Mouse (Mus musculus) lung, adult 2 months (tissue): ENCODE results near the gene Ptgdr2. TPM values are rescaled to one million over a fixed set of nuclear protein-coding genes. Genes with fewer than 3 reads are reported as not detected.

Source experiments
- DNase-seq: peaks from one replicate; pipeline ENCODE4 v3.0.0; 2022
- H3K4me1 ChIP-seq: fragments of 200-500 bp; 2 replicates; pipeline ENCODE4 v1.6.1; 2011; ENCODE audit warnings: low read length; ENCODE audit not compliant: control insufficient read depth, insufficient read depth
- H3K4me3 ChIP-seq: fragments of 200-500 bp; replicated peaks from 2 replicates; pipeline ENCODE3; 2011; ENCODE audit warnings: low read depth, mild to moderate bottlenecking, control low read depth, low read length; ENCODE audit errors: extremely low read depth
- CTCF ChIP-seq: fragments of 200-500 bp; IDR thresholded peaks from 2 replicates; pipeline ENCODE4 v1.5.1; 2011; ENCODE audit warnings: mild to moderate bottlenecking, low read length, control low read depth; ENCODE audit not compliant: insufficient read depth
- POLR2A ChIP-seq: fragments of 200-500 bp; IDR thresholded peaks from 2 replicates; pipeline ENCODE4 v1.6.1; 2011; ENCODE audit warnings: low read depth, mild to moderate bottlenecking, control low read depth, low read length, borderline replicate concordance; ENCODE audit errors: extremely low read depth
- WGBS: fragments of 180-500 bp; shearing (Covaris S2); methylation state at CpG from one replicate; pipeline ENCODE4 v1.1.7; 2018; 5-methylcytosine and 5-hydroxymethylcytosine counted together
- polyA plus RNA-seq: library from polyadenylated mRNA; depleted of rRNA; stranded (reverse); fragments of >200 nt; gene quantifications from 2 replicates; pipeline ENCODE4 v1.2.3, GENCODE M21; 2012

The Ptgdr2 gene
- polyA plus RNA-seq, 1 experiment, result 4.8 TPM

DNA sequence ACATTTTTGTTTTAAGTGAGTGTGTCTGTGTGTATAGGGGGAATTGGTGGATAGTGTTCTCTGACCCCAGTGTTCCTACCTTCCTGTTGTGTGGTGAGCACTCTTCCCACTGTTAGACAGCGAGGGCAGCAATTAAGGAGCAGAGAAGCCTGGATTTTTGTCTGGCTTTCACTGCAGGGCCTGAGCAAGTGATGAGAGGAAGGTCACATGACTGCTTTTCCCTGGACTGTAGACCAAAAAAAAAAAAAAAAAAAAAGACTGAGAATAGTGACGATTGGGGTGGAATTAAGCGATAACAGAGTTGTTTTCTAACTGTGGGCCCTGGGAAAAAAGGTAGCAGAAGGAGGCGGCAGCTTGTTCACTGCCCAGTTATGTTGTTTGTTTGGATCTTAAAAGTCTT is 10.3 kb upstream of the Ptgdr2 start:
- no peak overlapping the region for H3K4me3 ChIP-seq

DNA sequence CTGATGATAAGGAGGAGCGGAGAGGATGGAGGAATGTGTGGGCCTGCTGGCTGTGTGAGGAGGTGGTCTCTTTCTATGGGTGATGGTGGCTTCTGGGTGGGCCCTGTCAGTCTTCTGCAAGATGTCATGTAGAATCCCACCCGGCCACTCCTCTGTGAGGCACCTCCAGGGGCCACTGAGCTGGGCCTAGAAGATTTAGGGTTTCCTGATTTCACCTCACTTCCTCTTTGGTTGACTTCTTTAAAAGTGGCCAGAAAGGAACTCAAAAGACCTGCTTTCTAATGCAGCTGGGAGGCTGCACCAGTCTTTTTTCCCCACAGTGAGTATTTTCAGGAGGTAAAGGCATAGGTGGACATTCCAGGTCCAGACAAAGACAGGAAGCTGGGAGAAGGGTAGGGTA is 6.3 kb upstream of the Ptgdr2 start:
- 74% methylated on average over 2 of the region's 2 CpGs for WGBS
- no peak for DNase-seq
- TF ChIP-seq POLR2A, result no peak
- TF ChIP-seq CTCF, result no peak
- H3K4me1 ChIP-seq, result no peaks in the 10 kb centered on the region
- no peak overlapping the region for H3K4me3 ChIP-seq

More for the DNA sequence above, 10.3 kb upstream of the Ptgdr2 start:
- WGBS, result 51% methylated on average over 4 of the region's 4 CpGs
- no peak for TF ChIP-seq POLR2A
- no peak for TF ChIP-seq CTCF
- no peak for DNase-seq
- no peaks in the 10 kb centered on the region for H3K4me1 ChIP-seq

DNA sequence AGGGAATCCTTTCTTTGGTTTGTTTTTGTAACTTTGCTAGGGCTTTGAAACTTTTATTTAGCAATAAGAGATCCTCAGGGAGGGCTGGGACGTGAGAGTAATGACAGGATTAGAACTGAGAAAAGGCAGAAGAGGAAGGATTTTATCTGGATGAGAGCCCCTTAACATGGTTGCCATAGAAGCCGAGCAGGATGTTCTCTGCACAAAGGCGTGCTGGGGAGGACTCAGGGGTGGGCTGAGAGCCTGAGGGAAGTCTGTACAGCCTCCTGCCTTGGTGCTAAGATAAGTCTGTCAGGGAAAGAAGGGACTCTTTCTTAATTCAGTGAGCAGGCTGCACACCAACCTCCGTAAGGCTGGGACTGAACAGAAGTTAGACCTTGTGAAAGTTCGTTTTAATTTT is 1.9 kb upstream of the Ptgdr2 start:
- no peak overlapping the region for H3K4me3 ChIP-seq
- no peaks in the 10 kb centered on the region for H3K4me1 ChIP-seq
- DNase-seq, result no peak
- no peak for TF ChIP-seq POLR2A
- TF ChIP-seq CTCF, result no peak
- 49% methylated on average over 5 of the region's 5 CpGs for WGBS

DNA sequence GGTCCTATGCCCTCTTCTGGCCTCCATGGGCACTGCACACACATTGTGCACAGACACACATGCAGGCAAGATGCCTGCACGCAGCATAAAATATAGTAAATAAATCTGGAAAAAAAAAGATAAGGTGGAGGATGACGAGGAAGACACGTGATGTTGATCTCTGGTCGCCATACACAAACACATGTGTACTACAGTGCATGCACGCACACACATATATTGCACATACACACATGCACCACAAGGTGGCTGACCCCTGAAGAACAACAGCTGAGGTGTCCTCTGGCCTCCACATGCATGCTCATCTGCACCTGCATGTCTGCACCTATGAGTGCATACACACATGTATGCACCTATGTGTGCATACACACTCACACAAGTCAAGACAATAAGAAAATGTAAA is 883 bp upstream of the Ptgdr2 start:
- peaks cover 4% of the 10 kb centered on the region; the same call in 1 of the 2 replicates for H3K4me1 ChIP-seq
- TF ChIP-seq POLR2A (no peak), CTCF (no peak)
- WGBS, result 92% methylated on average over 5 of the region's 5 CpGs
- no peak for DNase-seq
- H3K4me3 ChIP-seq, result no peak overlapping the region

DNA sequence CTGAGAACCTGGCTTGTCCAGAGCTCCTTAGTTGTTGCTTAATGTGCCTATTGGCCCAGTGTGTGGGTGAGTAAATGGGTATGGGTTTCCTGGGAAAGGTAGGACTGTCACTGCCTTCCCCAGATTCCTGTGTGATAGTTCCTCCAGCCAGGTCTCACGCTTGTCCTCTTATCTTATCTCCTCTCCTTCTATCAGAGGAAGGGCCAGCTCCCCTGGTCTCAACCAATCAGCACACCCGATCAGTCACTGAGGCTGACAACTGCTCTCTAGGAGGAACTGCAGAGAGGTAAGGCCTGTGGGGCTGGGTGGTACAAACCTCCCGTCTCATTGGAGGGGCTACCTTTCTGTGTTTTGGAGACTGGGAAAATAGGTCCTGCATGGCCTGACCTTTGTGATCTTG is 1.8 kb downstream of the Ptgdr2 start:
- Histone ChIP-seq H3K4me3 (no peak overlapping the region), H3K4me1 (peaks cover 4% of the 10 kb centered on the region; the same call in 1 of the 2 replicates)
- no peak for DNase-seq
- WGBS, result 46% methylated on average over 3 of the region's 3 CpGs
- no peak for TF ChIP-seq CTCF
- TF ChIP-seq POLR2A, result no peak

DNA sequence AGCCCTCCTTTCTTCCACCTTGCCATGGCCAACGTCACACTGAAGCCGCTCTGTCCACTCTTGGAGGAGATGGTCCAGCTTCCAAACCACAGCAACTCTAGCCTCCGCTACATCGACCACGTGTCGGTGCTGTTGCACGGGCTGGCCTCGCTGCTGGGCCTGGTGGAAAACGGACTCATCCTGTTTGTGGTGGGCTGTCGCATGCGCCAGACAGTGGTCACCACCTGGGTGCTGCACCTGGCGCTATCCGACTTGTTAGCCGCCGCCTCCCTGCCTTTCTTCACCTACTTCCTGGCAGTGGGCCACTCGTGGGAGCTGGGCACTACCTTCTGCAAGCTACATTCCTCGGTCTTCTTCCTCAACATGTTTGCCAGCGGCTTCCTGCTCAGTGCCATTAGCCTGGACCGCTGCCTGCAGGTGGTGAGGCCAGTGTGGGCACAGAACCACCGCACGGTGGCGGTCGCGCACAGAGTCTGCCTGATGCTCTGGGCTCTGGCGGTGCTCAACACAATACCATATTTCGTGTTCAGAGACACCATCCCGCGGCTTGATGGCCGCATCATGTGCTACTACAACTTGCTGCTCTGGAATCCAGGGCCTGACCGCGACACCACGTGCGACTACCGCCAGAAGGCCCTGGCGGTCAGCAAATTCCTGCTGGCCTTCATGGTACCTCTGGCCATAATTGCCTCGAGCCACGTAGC is 3.3 kb downstream of the Ptgdr2 start:
- peak; percentile 77 for TF ChIP-seq CTCF
- TF ChIP-seq POLR2A, result no peak
- WGBS, result 20% methylated on average over 37 of the region's 37 CpGs
- Histone ChIP-seq H3K4me3 (peak overlapping the region; percentile 2), H3K4me1 (peaks cover 4% of the 10 kb centered on the region; the same call in 1 of the 2 replicates)
- peak; percentile 73 for DNase-seq

DNA sequence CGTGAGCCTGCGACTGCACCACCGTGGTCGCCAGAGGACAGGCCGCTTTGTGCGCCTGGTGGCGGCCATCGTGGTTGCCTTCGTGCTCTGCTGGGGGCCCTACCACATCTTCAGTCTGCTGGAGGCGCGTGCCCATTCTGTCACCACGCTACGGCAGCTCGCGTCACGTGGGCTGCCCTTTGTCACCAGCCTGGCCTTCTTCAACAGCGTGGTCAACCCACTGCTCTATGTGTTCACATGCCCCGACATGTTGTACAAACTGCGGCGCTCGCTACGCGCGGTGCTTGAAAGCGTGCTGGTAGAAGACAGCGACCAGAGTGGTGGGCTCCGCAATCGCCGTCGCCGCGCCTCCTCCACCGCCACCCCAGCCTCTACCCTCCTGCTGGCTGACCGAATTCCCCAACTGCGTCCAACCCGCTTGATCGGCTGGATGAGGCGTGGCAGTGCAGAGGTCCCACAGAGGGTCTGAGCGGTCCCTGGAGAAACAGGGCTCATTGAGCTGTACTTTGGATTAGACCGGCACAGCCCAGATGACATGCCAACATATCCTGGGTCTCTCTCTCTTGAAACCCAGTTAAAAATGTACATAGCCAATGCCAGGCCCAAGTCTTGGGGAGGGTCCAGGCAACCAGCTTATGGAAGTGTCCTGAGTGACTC is 4.0 kb downstream of the Ptgdr2 start:
- peak overlapping the region; percentile 32 for H3K4me3 ChIP-seq
- TF ChIP-seq CTCF (no peak), POLR2A (no peak)
- WGBS, result 14% methylated on average over 40 of the region's 40 CpGs
- H3K4me1 ChIP-seq, result peaks cover 4% of the 10 kb centered on the region; the same call in 1 of the 2 replicates
- no peak for DNase-seq

DNA sequence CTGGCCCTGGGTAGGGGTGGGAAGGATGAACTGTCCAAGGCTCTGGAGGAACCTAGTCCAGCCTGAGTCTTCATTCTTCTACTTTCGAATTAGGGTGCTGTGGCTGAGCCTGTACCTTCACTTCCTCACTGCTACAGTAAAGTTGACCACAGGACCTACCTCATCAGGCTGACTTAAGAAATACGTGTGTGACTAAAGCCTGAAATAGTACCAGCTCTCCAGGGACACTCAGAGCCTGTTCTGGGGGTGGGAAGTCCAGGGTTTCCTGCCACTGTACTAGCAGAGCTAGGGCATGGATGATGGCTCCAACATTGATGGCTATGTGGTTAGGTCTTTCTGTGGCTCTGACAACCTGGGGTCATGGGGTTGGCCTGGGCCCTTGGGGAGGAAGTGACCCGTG is 7.0 kb downstream of the Ptgdr2 start:
- TF ChIP-seq POLR2A (no peak), CTCF (no peak)
- 72% methylated on average over 3 of the region's 3 CpGs for WGBS
- no peak for DNase-seq
- Histone ChIP-seq H3K4me1 (peaks cover 11% of the 10 kb centered on the region), H3K4me3 (no peak overlapping the region)

DNA sequence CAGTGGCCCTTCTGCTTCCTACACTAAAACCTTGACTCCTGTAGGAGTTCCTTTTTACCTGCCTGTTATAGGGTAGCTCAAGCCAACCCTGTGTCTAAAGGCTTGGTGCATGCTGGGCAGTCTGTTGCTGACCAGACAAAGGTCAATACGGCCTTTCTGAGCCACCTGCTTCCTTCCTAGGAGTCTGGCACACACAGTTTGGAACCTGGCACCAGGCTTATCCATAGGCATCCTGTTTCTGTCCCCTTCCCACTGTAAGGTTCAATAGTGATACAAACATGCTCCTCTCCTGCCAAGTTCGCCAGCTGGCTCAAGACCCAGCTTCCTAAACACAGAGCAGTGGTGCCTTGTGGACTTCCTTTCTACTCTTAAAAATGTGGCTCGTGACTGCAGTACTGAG is 9.5 kb downstream of the Ptgdr2 start:
- TF ChIP-seq POLR2A, result no peak
- TF ChIP-seq CTCF, result no peak
- DNase-seq, result no peak
- WGBS, result 51% methylated on average over 3 of the region's 3 CpGs
- H3K4me1 ChIP-seq, result peaks cover 9% of the 10 kb centered on the region; the same call in 1 of the 2 replicates
- no peak overlapping the region for H3K4me3 ChIP-seq

DNA sequence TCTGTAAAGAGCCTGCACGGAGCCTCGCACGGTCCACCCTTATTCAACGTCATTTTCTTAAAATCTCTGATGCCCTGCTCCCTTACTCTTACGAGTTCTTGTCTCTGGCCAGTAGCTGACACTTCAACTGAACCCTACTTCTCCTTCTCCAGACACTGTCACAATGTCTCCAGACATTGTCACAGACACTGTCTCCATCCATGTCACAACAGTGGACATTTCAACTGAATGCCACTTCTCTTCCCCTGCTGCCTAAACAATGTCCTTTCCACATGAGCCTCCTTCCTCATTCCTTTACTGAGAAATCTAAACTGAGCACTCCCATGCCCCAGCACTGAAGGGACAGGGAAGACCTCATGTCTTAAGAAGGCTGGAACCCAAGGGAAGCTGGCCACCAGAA is 10.3 kb downstream of the Ptgdr2 start:
- no peak for DNase-seq
- 72% methylated on average over 5 of the region's 5 CpGs for WGBS
- Histone ChIP-seq H3K4me3 (peak overlapping the region; percentile 51), H3K4me1 (peaks cover 9% of the 10 kb centered on the region; the same call in 1 of the 2 replicates)
- no peak for TF ChIP-seq POLR2A
- no peak for TF ChIP-seq CTCF
